Mouse (Mus musculus) liver, embryonic 13.5 days (tissue): ENCODE measurements around the gene Hsd17b13. TPM values are rescaled to one million over a fixed set of nuclear protein-coding genes. Genes with fewer than 3 reads are reported as not detected.

Experiments
- ATAC-seq: fragments of 200-750 bp; cut with Nextera tagmentation; 2 replicates; pipeline ENCODE4 v1.8.0; 2017; ENCODE audit warnings: low read depth, mild to moderate bottlenecking, moderate number of reproducible peaks, moderate library complexity
- DNase-seq: peaks from one replicate; pipeline ENCODE4 v3.0.0; 2022
- H3K27ac ChIP-seq: fragments of 300-500 bp; sonication (generic); 2 replicates; pipeline ENCODE4 v1.5.1; 2015; ENCODE audit warnings: moderate library complexity, mild to moderate bottlenecking, inconsistent platforms
- H3K27me3 ChIP-seq: fragments of 300-500 bp; sonication (generic); 2 replicates; pipeline ENCODE4 v1.6.1; 2015; ENCODE audit warnings: mild to moderate bottlenecking, inconsistent platforms
- H3K36me3 ChIP-seq: fragments of 300-500 bp; sonication (generic); 2 replicates; pipeline ENCODE4 v1.6.1; 2015; ENCODE audit warnings: mild to moderate bottlenecking, inconsistent platforms
- H3K4me1 ChIP-seq: fragments of 300-500 bp; sonication (generic); replicated peaks from 2 replicates; pipeline ENCODE4 v1.6.1; 2015; ENCODE audit warnings: inconsistent platforms
- H3K4me2 ChIP-seq: fragments of 300-500 bp; sonication (generic); 2 replicates; pipeline ENCODE4 v1.6.1; 2015; ENCODE audit warnings: inconsistent platforms, mild to moderate bottlenecking, moderate library complexity
- H3K4me3 ChIP-seq: fragments of 300-500 bp; sonication (generic); replicated peaks from 2 replicates; pipeline ENCODE4 v1.5.1; 2015; ENCODE audit warnings: mild to moderate bottlenecking, inconsistent platforms
- H3K9ac ChIP-seq: fragments of 300-500 bp; sonication (generic); 2 replicates; pipeline ENCODE4 v1.6.1; 2015; ENCODE audit warnings: mild to moderate bottlenecking, inconsistent platforms
- H3K9me3 ChIP-seq: fragments of 300-500 bp; sonication (generic); replicated peaks from 2 replicates; pipeline ENCODE4 v1.6.1; 2016; ENCODE audit warnings: inconsistent platforms
- WGBS: fragments of 180-500 bp; shearing (Covaris S2); methylation state at CpG from one replicate; pipeline ENCODE4 v1.1.7; 2015; ENCODE audit not compliant: insufficient replicate concordance; 5-methylcytosine and 5-hydroxymethylcytosine counted together
- polyA plus RNA-seq: library from polyadenylated mRNA; unstranded; fragments of >200 nt; fragmentation: Nextera tagmentation; extraction: Ambion mirVana; gene quantifications from 2 replicates; pipeline ENCODE4 v1.2.1, GENCODE M21; 2015

Gene Hsd17b13
- polyA plus RNA-seq, 1 experiment from 2014 or later = 1.9 TPM

GRCm38 (mm10) chr5:104006811-104007210 is 29.6 kb upstream of the Hsd17b13 start:
- ATAC-seq (no peak), DNase-seq (no peak)
- Histone ChIP-seq H3K4me2 (no peak overlapping the region), H3K9ac (no peak overlapping the region), H3K27ac (no peak overlapping the region), H3K36me3 (no peaks in the 10 kb centered on the region), H3K4me1 (peaks cover 12% of the 10 kb centered on the region; the same call in 1 of the 2 replicates), H3K4me3 (no peak overlapping the region), H3K27me3 (no peaks in the 10 kb centered on the region), H3K9me3 (no peaks in the 10 kb centered on the region)
- WGBS = 49% methylated on average over 3 of the region's 3 CpGs

DNA sequence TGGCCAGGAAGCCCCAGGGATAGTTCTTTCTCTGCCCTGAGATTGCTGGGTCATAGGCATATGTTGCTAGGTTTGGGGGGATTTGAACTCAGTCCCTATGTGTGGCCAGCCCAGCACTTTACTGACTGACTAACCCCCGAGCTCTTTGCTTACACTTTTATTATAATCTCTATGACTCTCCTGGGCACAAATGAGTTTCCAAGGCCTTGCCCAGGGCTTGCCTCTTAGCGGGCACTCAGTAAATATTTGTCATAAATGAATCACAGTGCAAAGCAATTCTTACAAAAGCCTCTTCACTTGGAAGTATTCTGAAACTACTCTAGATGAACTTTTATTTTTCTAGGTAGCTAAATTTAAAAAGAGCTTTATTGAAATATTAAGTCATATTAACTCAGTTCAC is 26.7 kb upstream of the Hsd17b13 start:
- no peak for DNase-seq
- Histone ChIP-seq H3K9me3 (no peaks in the 10 kb centered on the region), H3K36me3 (no peaks in the 10 kb centered on the region), H3K27ac (no peak overlapping the region), H3K4me1 (peaks cover 12% of the 10 kb centered on the region; the same call in 1 of the 2 replicates), H3K4me3 (no peak overlapping the region), H3K27me3 (no peaks in the 10 kb centered on the region), H3K9ac (no peak overlapping the region), H3K4me2 (no peak overlapping the region)
- 67% methylated on average over 2 of the region's 2 CpGs for WGBS
- no peak for ATAC-seq

GRCm38 (mm10) chr5:104003256-104003931 is 26.2 kb upstream of the Hsd17b13 start:
- no peaks in the 10 kb centered on the region for H3K27me3 ChIP-seq
- ATAC-seq (peak; percentile 25; the same call in 1 of the 2 replicates), DNase-seq (no peak)
- H3K27ac ChIP-seq = no peak overlapping the region
- no peaks in the 10 kb centered on the region for H3K36me3 ChIP-seq
- no peak overlapping the region for H3K4me3 ChIP-seq
- no peak overlapping the region for H3K9ac ChIP-seq
- H3K4me1 ChIP-seq = peaks cover 12% of the 10 kb centered on the region; the same call in 1 of the 2 replicates
- WGBS = 56% methylated on average over 15 of the region's 15 CpGs
- H3K9me3 ChIP-seq = no peaks in the 10 kb centered on the region
- peak overlapping the region; percentile 24; the same call in 1 of the 2 replicates for H3K4me2 ChIP-seq

GRCm38 (mm10) chr5:104002549-104003255 is 25.5 kb upstream of the Hsd17b13 start:
- Histone ChIP-seq H3K4me1 (peaks cover 12% of the 10 kb centered on the region; the same call in 1 of the 2 replicates), H3K4me3 (no peak overlapping the region), H3K4me2 (peak overlapping the region; percentile 24), H3K9me3 (no peaks in the 10 kb centered on the region), H3K27me3 (no peaks in the 10 kb centered on the region), H3K36me3 (no peaks in the 10 kb centered on the region), H3K27ac (no peak overlapping the region), H3K9ac (no peak overlapping the region)
- WGBS = 61% methylated on average over 18 of the region's 18 CpGs
- DNase-seq (no peak), ATAC-seq (peak; percentile 47)

DNA sequence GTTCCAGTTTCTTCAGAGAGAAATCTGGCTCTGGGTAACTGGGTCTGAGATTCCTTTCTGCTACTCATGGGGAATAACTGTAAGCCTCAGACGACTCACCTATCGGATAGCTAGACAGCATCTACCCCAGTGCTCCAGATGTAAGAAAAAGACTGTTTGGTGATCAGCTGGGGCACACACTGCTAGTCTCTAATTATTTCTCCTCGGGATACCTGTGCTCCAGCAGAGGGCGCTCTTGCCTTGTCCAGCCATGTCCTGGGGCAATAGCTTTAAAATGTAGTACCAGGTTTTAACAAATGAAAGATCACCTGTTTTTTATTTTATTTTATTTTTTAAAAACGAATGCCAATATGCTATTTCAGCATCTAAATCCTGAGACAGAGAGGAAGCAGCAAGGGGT is 22.5 kb upstream of the Hsd17b13 start:
- Histone ChIP-seq H3K4me3 (no peak overlapping the region), H3K9ac (no peak overlapping the region), H3K27me3 (no peaks in the 10 kb centered on the region), H3K4me1 (peaks cover 19% of the 10 kb centered on the region), H3K36me3 (no peaks in the 10 kb centered on the region), H3K9me3 (no peaks in the 10 kb centered on the region), H3K27ac (no peak overlapping the region), H3K4me2 (no peak overlapping the region)
- 0 out of 2 replicates have a peak, but pooled peaks have one; percentile 21 for ATAC-seq
- DNase-seq = peak; percentile 49
- 3% methylated on average over 5 of the region's 5 CpGs for WGBS

GRCm38 (mm10) chr5:103998739-103999138 is 21.5 kb upstream of the Hsd17b13 start:
- no peak for ATAC-seq
- H3K27ac ChIP-seq = no peak overlapping the region
- no peak overlapping the region for H3K9ac ChIP-seq
- no peak overlapping the region for H3K4me2 ChIP-seq
- H3K27me3 ChIP-seq = no peaks in the 10 kb centered on the region
- no peaks in the 10 kb centered on the region for H3K9me3 ChIP-seq
- no peaks in the 10 kb centered on the region for H3K36me3 ChIP-seq
- no peak overlapping the region for H3K4me3 ChIP-seq
- peaks cover 23% of the 10 kb centered on the region for H3K4me1 ChIP-seq
- WGBS = 56% methylated on average over 5 of the region's 5 CpGs
- DNase-seq = no peak

DNA sequence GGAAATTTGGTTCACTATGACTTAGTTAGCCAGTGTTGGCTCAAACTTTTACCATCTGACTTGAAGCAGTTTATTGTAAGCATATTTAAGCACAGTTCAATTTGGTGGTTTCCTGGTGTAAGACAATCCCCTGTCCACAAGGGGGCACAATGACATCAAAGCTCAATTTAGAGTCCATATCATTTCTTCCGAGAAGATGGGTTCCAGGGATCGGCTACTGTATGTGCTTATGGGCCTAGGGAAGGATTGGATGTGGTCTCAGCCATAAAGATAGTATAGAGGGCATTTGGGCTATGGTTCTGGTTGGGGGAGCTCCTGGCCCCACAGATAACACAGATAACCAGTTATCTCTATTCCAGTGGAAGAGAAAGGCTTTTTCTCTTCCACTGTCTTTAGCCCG is 18.0 kb upstream of the Hsd17b13 start:
- H3K9ac ChIP-seq = no peak overlapping the region
- ATAC-seq (peak; percentile 75), DNase-seq (peak; percentile 13)
- no peak overlapping the region for H3K4me2 ChIP-seq
- H3K4me1 ChIP-seq = peaks cover 17% of the 10 kb centered on the region
- no peaks in the 10 kb centered on the region for H3K9me3 ChIP-seq
- WGBS = 44% methylated on average over 3 of the region's 3 CpGs
- H3K27ac ChIP-seq = no peak overlapping the region
- no peaks in the 10 kb centered on the region for H3K27me3 ChIP-seq
- H3K4me3 ChIP-seq = no peak overlapping the region
- peaks cover 3% of the 10 kb centered on the region; the same call in 1 of the 2 replicates for H3K36me3 ChIP-seq

GRCm38 (mm10) chr5:103994669-103995068 is 17.5 kb upstream of the Hsd17b13 start:
- 0 out of 2 replicates have a peak overlapping the region, but pooled peaks have one; percentile 23 for H3K27ac ChIP-seq
- peak; percentile 88 for ATAC-seq
- DNase-seq = peak; percentile 18

DNA sequence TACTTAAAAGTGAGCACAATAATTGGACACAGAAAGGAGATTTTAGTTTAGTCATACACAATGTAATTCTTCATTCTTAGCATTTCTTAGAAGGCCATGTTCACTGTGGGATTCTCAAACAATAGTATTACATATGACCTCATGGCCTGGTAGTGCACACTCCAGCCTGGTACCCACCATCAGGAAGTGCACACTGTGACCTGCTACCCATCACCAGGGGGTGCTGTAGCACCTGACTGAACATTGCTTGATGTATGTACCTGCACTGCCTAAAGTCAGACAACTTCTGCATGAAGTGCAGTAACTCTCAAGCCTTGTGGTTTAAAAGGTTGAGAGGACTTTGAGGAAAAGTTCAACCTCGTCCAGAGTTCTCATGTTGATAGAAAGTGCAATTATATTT is 16.4 kb upstream of the Hsd17b13 start:
- ATAC-seq (no peak), DNase-seq (no peak)
- H3K4me3 ChIP-seq = no peak overlapping the region
- H3K9ac ChIP-seq = no peak overlapping the region
- peaks cover 17% of the 10 kb centered on the region for H3K4me1 ChIP-seq
- peaks cover 6% of the 10 kb centered on the region; the same call in 1 of the 2 replicates for H3K36me3 ChIP-seq
- H3K27me3 ChIP-seq = no peaks in the 10 kb centered on the region
- H3K4me2 ChIP-seq = no peak overlapping the region
- no peak overlapping the region for H3K27ac ChIP-seq
- 49% methylated on average over 1 of the region's 1 CpGs for WGBS
- no peaks in the 10 kb centered on the region for H3K9me3 ChIP-seq

More at GRCm38 (mm10) chr5:103994669-103995068, 17.5 kb upstream of the Hsd17b13 start:
- Histone ChIP-seq H3K27me3 (no peaks in the 10 kb centered on the region), H3K36me3 (peaks cover 5% of the 10 kb centered on the region; the same call in 1 of the 2 replicates), H3K4me2 (no peak overlapping the region), H3K4me1 (peaks cover 17% of the 10 kb centered on the region), H3K9ac (no peak overlapping the region), H3K9me3 (no peaks in the 10 kb centered on the region), H3K4me3 (no peak overlapping the region)
- 35% methylated on average over 4 of the region's 4 CpGs for WGBS

DNA sequence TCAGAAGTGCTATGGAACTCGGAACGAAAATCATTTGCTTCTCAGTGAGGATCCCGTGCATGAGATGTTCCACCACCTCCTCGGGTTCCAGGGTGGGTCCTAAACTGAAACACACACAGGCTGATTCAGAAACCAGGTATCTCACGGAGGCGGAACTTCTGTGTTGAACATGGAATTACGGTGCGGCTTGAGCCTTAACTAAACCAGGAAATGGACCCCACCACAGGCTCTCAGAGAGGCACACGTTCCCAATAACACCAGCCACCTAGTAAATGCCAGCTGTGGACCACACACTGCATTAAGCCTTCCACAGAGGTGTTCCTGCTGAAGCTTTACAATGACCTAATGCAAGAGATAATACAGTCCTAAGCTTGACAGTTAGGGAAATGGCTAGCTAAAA is 15.6 kb upstream of the Hsd17b13 start:
- Histone ChIP-seq H3K27ac (no peak overlapping the region), H3K27me3 (no peaks in the 10 kb centered on the region), H3K4me3 (no peak overlapping the region), H3K36me3 (peaks cover 6% of the 10 kb centered on the region; the same call in 1 of the 2 replicates), H3K9ac (no peak overlapping the region), H3K4me2 (no peak overlapping the region), H3K4me1 (peaks cover 17% of the 10 kb centered on the region), H3K9me3 (no peaks in the 10 kb centered on the region)
- no peak for DNase-seq
- WGBS = 79% methylated on average over 9 of the region's 9 CpGs
- ATAC-seq = no peak

- Histone ChIP-seq H3K36me3 (no peaks in the 10 kb centered on the region), H3K4me2 (no peak overlapping the region), H3K9ac (no peak overlapping the region), H3K9me3 (no peaks in the 10 kb centered on the region), H3K4me3 (no peak overlapping the region), H3K27me3 (no peaks in the 10 kb centered on the region), H3K27ac (no peak overlapping the region), H3K4me1 (no peaks in the 10 kb centered on the region)
- WGBS = 67% methylated on average over 9 of the region's 9 CpGs
- ATAC-seq (no peak), DNase-seq (no peak)
Observed at GRCm38 (mm10) chr5:103980705-103981560, 3.7 kb upstream of the Hsd17b13 start.
